Mouse (Mus musculus): ENCODE measurements around the gene Fgfr2. TPM values are rescaled to one million over a fixed set of nuclear protein-coding genes. Genes with fewer than 3 reads are reported as not detected.

Fgfr2 gene
- polyA plus RNA-seq, 1 experiment, result 1.7 TPM

DNA sequence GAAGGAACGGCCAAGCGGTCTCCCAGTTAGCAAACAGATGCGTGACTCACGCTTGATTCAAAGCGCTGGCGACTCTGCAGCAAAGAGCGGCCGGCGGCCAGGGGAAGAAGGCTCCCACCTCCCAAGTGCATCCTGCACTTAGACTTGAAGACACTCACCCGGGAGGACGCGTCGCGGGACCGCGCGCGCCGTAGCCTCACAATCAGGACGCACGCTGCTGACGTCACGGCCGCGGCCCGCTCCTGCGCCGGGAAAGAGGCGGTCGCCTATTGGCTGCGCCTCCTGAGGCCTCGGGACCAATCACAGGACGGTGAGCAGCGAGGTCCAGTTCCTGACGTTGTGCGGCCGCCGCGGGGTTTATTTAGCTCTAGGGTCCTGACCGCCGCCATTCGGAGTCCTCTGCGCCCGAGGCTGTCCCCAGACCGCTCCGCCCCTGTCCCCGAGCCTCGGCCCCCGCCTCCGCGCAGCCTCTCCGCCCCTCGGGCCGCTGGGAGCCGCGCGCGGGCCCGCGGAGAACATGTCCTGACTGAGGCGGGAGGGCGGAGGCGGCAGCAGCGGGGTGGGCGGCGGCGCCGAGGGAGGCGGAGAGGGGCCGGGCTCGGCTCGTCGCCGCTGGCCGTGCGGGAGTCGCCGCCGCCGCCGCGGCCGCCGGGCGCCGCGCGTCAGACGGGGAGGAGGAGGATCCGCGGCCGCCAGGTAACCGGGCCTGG, 192.1 kb downstream of the Fgfr2 start, which contains the start of gene Zranb1:
Zranb1 (plus strand) TSS at position 293 of the 710 bp plus-strand sequence.
- TF ChIP-seq MAX (IDR thresholded peaks at IDR 0.05) (no peak), FOSL1 (IDR thresholded peaks at IDR 0.05; ENCODE audit: insufficient read depth, low read length, poor library complexity, severe bottlenecking) (no peak), MYOG (IDR thresholded peaks at IDR 0.05; ENCODE audit: control insufficient read depth, extremely low read depth, insufficient read length) (no peak), MYOD1 (IDR thresholded peaks at IDR 0.05; ENCODE audit: control insufficient read depth, insufficient read length, low read depth) (no peak), USF1 (IDR thresholded peaks at IDR 0.05; ENCODE audit: low read depth) (no peak), CTCF (IDR thresholded peaks at IDR 0.05; ENCODE audit: control insufficient read depth, insufficient read depth, insufficient read length) (no peak), CEBPB (IDR thresholded peaks at IDR 0.05; ENCODE audit: low read depth) (no peak)
- no peaks in the 10 kb centered on the region for H3K27me3 ChIP-seq (ENCODE audit: control insufficient read depth, insufficient read depth, insufficient read length)
- H3K79me2 ChIP-seq (ENCODE audit: control insufficient read depth, insufficient read depth), result peaks cover 47% of the 10 kb centered on the region
- H3K4me3 ChIP-seq (ENCODE audit: insufficient read depth, poor library complexity, severe bottlenecking), result peak within 1 kb of the TSS; percentile 49
- peak within 1 kb of the TSS; percentile 91 for H3ac ChIP-seq (ENCODE audit: control insufficient read depth, insufficient read length, low read depth)
- no peaks in the 10 kb centered on the region for H3K36me3 ChIP-seq (ENCODE audit: control insufficient read depth, insufficient read depth)
- H3K79me3 ChIP-seq (ENCODE audit: low read depth), result peaks cover 41% of the 10 kb centered on the region

DNA sequence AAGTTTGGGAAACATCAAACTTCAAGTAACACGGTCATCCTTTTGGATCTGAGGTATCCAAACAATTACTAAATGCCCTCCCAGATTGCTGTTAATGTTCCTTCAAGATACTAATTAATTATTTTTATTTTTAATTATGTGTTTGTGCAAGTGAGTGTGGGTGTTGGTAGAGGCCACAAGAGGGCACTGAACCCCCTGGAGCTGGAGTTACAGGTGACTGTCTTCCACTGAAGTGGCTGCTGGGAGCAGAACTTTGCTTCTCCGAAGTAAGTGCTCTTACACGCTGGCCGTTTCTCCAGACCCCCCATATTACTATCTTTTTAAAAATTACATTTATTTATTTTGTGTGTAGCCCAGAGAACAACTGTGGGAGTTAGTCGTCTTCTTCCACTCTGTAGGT, 193.1 kb downstream of the Fgfr2 start:
- TF ChIP-seq USF1 (IDR thresholded peaks at IDR 0.05; ENCODE audit: low read depth) (no peak), CTCF (IDR thresholded peaks at IDR 0.05; ENCODE audit: control insufficient read depth, insufficient read depth, insufficient read length) (no peak), MAX (IDR thresholded peaks at IDR 0.05) (no peak), FOSL1 (IDR thresholded peaks at IDR 0.05; ENCODE audit: insufficient read depth, low read length, poor library complexity, severe bottlenecking) (no peak), MYOG (IDR thresholded peaks at IDR 0.05; ENCODE audit: control insufficient read depth, extremely low read depth, insufficient read length) (no peak), CEBPB (IDR thresholded peaks at IDR 0.05; ENCODE audit: low read depth) (no peak), MYOD1 (IDR thresholded peaks at IDR 0.05; ENCODE audit: control insufficient read depth, insufficient read length, low read depth) (no peak)
- Histone ChIP-seq H3K4me3 (ENCODE audit: insufficient read depth, poor library complexity, severe bottlenecking) (peak overlapping the region; percentile 49), H3K27me3 (ENCODE audit: control insufficient read depth, insufficient read depth, insufficient read length) (no peaks in the 10 kb centered on the region), H3ac (ENCODE audit: control insufficient read depth, insufficient read length, low read depth) (peak overlapping the region; percentile 34), H3K36me3 (ENCODE audit: control insufficient read depth, insufficient read depth) (no peaks in the 10 kb centered on the region), H3K79me3 (ENCODE audit: low read depth) (peaks cover 32% of the 10 kb centered on the region), H3K79me2 (ENCODE audit: control insufficient read depth, insufficient read depth) (peaks cover 38% of the 10 kb centered on the region)

DNA sequence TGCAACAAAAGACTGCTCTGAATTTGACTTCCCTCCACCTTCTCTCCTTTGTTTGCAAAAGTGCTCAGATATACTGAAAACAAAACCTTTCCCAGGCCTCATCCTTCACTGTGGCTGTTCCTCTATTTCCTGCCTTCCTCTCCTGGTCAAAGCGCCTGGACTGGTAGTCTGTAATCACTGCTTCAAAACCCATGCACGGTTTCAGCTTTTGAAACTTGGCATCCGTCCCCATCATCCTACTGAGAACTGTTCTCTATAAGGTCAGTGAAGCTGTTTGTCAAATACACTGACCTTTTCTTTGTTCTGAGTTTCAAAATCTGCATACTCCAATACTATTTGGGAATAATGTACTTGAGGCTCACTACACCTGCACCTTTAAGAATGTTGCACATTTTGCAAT, 195.9 kb downstream of the Fgfr2 start:
- Histone ChIP-seq H3K79me3 (ENCODE audit: low read depth) (peaks cover 8% of the 10 kb centered on the region), H3K36me3 (ENCODE audit: control insufficient read depth, insufficient read depth) (no peaks in the 10 kb centered on the region), H3K79me2 (ENCODE audit: control insufficient read depth, insufficient read depth) (peaks cover 9% of the 10 kb centered on the region), H3K4me3 (ENCODE audit: insufficient read depth, poor library complexity, severe bottlenecking) (no peak overlapping the region), H3ac (ENCODE audit: control insufficient read depth, insufficient read length, low read depth) (no peak overlapping the region), H3K27me3 (ENCODE audit: control insufficient read depth, insufficient read depth, insufficient read length) (no peaks in the 10 kb centered on the region)
- TF ChIP-seq CEBPB (IDR thresholded peaks at IDR 0.05; ENCODE audit: low read depth), result no peak

DNA sequence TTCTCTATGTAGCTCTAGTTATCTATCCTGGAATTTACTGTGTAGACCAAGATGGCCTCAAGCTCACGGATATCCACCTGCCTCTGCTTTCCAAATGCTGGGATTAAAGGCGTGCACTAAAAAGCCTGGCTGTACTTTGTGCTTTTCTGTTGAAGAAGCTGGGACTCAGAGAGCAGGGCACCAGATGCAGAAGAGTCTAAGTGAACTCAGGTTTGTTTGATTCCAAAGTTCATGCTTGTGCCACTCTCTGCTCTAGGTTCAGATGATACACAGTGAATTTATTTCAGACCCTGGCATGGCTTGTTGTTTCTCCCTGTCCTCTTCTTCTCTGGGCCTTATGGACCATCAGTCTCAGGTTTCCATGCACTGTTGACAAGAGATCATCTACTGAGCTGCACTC, 197.9 kb downstream of the Fgfr2 start:
- no peaks in the 10 kb centered on the region for H3K36me3 ChIP-seq (ENCODE audit: control insufficient read depth, insufficient read depth)
- peaks cover 4% of the 10 kb centered on the region for H3K79me3 ChIP-seq (ENCODE audit: low read depth)
- no peaks in the 10 kb centered on the region for H3K79me2 ChIP-seq (ENCODE audit: control insufficient read depth, insufficient read depth)
- no peak overlapping the region for H3K4me3 ChIP-seq (ENCODE audit: insufficient read depth, poor library complexity, severe bottlenecking)
- H3ac ChIP-seq (ENCODE audit: control insufficient read depth, insufficient read length, low read depth), result no peak overlapping the region
- H3K27me3 ChIP-seq (ENCODE audit: control insufficient read depth, insufficient read depth, insufficient read length), result no peaks in the 10 kb centered on the region
- TF ChIP-seq MYOG (IDR thresholded peaks at IDR 0.05; ENCODE audit: control insufficient read depth, extremely low read depth, insufficient read length) (no peak), USF1 (IDR thresholded peaks at IDR 0.05; ENCODE audit: low read depth) (no peak), MYOD1 (IDR thresholded peaks at IDR 0.05; ENCODE audit: control insufficient read depth, insufficient read length, low read depth) (no peak), CEBPB (IDR thresholded peaks at IDR 0.05; ENCODE audit: low read depth) (no peak), MAX (IDR thresholded peaks at IDR 0.05) (no peak), FOSL1 (IDR thresholded peaks at IDR 0.05; ENCODE audit: insufficient read depth, low read length, poor library complexity, severe bottlenecking) (no peak), CTCF (IDR thresholded peaks at IDR 0.05; ENCODE audit: control insufficient read depth, insufficient read depth, insufficient read length) (no peak)

DNA sequence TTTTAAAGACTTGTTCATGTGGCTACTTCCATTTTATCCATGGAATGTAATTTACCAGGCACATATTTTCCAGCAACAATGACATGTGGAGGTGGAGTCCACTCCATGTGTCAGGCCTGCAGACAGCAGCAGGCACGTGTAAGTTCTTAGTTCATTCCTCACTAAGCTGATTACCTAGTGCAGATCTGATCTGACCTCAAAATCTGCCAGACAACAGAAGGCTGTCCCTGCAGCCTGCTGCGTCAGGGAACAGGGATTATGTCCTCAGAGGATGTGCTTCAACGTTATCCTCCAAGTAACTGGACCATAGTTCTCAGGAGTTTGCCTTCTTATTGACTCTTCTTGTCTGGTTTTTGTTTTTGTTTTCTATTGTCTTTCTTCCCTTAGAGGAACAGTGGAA, 201.2 kb downstream of the Fgfr2 start:
- no peaks in the 10 kb centered on the region for H3K27me3 ChIP-seq (ENCODE audit: control insufficient read depth, insufficient read depth, insufficient read length)
- no peak overlapping the region for H3ac ChIP-seq (ENCODE audit: control insufficient read depth, insufficient read length, low read depth)
- TF ChIP-seq USF1 (IDR thresholded peaks at IDR 0.05; ENCODE audit: low read depth) (no peak), MYOG (IDR thresholded peaks at IDR 0.05; ENCODE audit: control insufficient read depth, extremely low read depth, insufficient read length) (no peak)
- H3K79me2 ChIP-seq (ENCODE audit: control insufficient read depth, insufficient read depth), result no peaks in the 10 kb centered on the region
- no peaks in the 10 kb centered on the region for H3K36me3 ChIP-seq (ENCODE audit: control insufficient read depth, insufficient read depth)
- no peaks in the 10 kb centered on the region for H3K79me3 ChIP-seq (ENCODE audit: low read depth)
- no peak overlapping the region for H3K4me3 ChIP-seq (ENCODE audit: insufficient read depth, poor library complexity, severe bottlenecking)

DNA sequence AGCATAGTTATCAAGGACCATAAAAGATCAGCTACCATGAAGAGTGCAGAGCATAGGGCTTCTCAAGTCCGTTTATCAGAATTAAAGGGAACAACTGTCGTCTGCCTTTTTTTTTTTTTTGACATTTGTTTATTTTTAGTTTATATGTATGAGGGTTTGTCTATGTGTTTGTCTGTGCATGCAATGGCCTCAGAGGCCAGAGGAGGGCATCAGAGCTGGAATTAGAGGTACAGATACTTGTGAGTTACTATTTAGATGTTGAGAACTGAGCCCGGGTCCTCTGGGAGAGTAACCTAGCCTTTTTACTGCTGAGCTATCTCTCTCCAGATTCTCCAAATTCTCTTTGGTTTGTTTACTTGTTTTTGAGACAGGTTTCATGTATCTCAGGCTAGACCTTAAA, 219.4 kb downstream of the Fgfr2 start:
- Histone ChIP-seq H3K36me3 (ENCODE audit: control insufficient read depth, insufficient read depth) (no peaks in the 10 kb centered on the region), H3K4me3 (ENCODE audit: insufficient read depth, poor library complexity, severe bottlenecking) (no peak overlapping the region), H3K79me2 (ENCODE audit: control insufficient read depth, insufficient read depth) (no peaks in the 10 kb centered on the region), H3ac (ENCODE audit: control insufficient read depth, insufficient read length, low read depth) (no peak overlapping the region), H3K27me3 (ENCODE audit: control insufficient read depth, insufficient read depth, insufficient read length) (no peaks in the 10 kb centered on the region), H3K79me3 (ENCODE audit: low read depth) (no peaks in the 10 kb centered on the region)
- TF ChIP-seq MYOD1 (IDR thresholded peaks at IDR 0.05; ENCODE audit: control insufficient read depth, insufficient read length, low read depth), result no peak
- TF ChIP-seq MYOG (IDR thresholded peaks at IDR 0.05; ENCODE audit: control insufficient read depth, extremely low read depth, insufficient read length), result no peak
- no peak for TF ChIP-seq USF1 (IDR thresholded peaks at IDR 0.05; ENCODE audit: low read depth)
- TF ChIP-seq MAX (IDR thresholded peaks at IDR 0.05), result no peak
- no peak for TF ChIP-seq CTCF (IDR thresholded peaks at IDR 0.05; ENCODE audit: control insufficient read depth, insufficient read depth, insufficient read length)
- TF ChIP-seq CEBPB (IDR thresholded peaks at IDR 0.05; ENCODE audit: low read depth), result no peak
- TF ChIP-seq FOSL1 (IDR thresholded peaks at IDR 0.05; ENCODE audit: insufficient read depth, low read length, poor library complexity, severe bottlenecking), result no peak
